Comparison of ENCODE assay signal across 11 mouse cellular contexts in the genomic region with DNA sequence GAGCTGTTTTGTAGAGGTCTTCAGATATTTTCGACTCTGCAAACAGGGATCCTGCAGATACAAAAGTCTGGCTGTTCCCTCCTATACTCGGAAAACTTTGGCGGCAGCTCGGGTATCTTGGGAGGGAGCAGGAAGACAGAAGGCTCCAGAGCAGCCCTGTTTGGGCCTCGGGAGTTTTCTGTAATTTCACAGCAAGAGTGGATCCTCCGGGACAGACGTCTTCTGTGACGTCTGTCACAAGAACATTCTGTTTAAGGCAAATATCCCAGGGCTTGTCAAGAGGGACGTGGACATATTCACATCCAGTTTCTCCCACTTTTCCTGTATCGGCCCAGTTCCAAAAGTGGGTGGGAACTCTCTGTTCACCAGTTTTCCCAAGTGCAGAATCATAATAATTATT.
DNase-seq lines count a peak whose midpoint lies in the region; ATAC-seq and TF ChIP-seq lines count a peak whose summit lies in the region.
"Had no signal": no experiment of that assay in that cellular context is flagged by ENCODE, and none has a peak within 500 bp of the region (broad histone marks: within the 10 kb centered on the region; RNA-seq: fewer than 3 reads in every experiment).

No protein-coding gene starts in this region.

- no peak overlapping the region for H3K4me2 ChIP-seq in forebrain, postnatal 0 days (ENCODE audit: low read depth)
- no peak overlapping the region for H3K4me2 ChIP-seq in limb, embryonic 14.5 days (replicated peaks; ENCODE audit: low read depth, low read length, severe bottlenecking)
- H3K4me2 ChIP-seq: intestine, embryonic 15.5 days; liver, embryonic 12.5 days had no signal

- no peak for TF ChIP-seq POLR2A in limb, embryonic 14.5 days (IDR thresholded peaks at IDR 0.05; ENCODE audit: borderline replicate concordance, extremely low read depth, insufficient read depth, insufficient read length)

- no peak for ATAC-seq in forebrain, postnatal 0 days
- no peak for ATAC-seq in limb, embryonic 14.5 days (ENCODE audit: low FRiP score, low read depth)
- ATAC-seq in granulocyte monocyte progenitor cell, adult 5-6 weeks (replicated peaks; ENCODE audit: poor library complexity, severe bottlenecking) = no peak
- ATAC-seq: intestine, embryonic 15.5 days; liver, embryonic 12.5 days had no signal

- no peak for TF ChIP-seq CTCF in forebrain, postnatal 0 days (IDR thresholded peaks at IDR 0.05; ENCODE audit: low read depth)
- no peak for TF ChIP-seq CTCF in layer of hippocampus, adult 2 months (conservative IDR thresholded peaks at IDR 0.05)

- no peaks in the 10 kb centered on the region for H3K4me1 ChIP-seq in forebrain, postnatal 0 days (ENCODE audit: insufficient read depth)
- peaks cover 34% of the 10 kb centered on the region for H3K4me1 ChIP-seq in forebrain, embryonic 10.5 days
- peaks cover 9% of the 10 kb centered on the region; the same call in 1 of the 2 replicates for H3K4me1 ChIP-seq in limb, embryonic 14.5 days (ENCODE audit: control insufficient read depth, insufficient read depth, low read length)

- H3K36me3 ChIP-seq in forebrain, postnatal 0 days (ENCODE audit: insufficient read depth) = no peaks in the 10 kb centered on the region
- H3K36me3 ChIP-seq in forebrain, embryonic 10.5 days (replicated peaks) = no peaks in the 10 kb centered on the region
- no peaks in the 10 kb centered on the region for H3K36me3 ChIP-seq in limb, embryonic 14.5 days (ENCODE audit: control insufficient read depth, insufficient read depth, low read length)
- H3K36me3 ChIP-seq: intestine, embryonic 15.5 days; liver, embryonic 12.5 days had no signal

- WGBS in forebrain, postnatal 0 days = 52% methylated on average over 10 of the region's 10 CpGs
- 86% methylated on average over 10 of the region's 10 CpGs for WGBS in forebrain, embryonic 10.5 days
- 34% methylated on average over 10 of the region's 10 CpGs for WGBS in limb, embryonic 14.5 days

- 0 out of 2 replicates have a peak overlapping the region, but pooled peaks have one; percentile 15 for H3K27ac ChIP-seq in forebrain, postnatal 0 days (ENCODE audit: low read depth, low read length)
- no peak overlapping the region for H3K27ac ChIP-seq in forebrain, embryonic 10.5 days
- peak overlapping the region; percentile 93 for H3K27ac ChIP-seq in layer of hippocampus, adult 2 months
- H3K27ac ChIP-seq in limb, embryonic 14.5 days (replicated peaks; ENCODE audit: low read depth, low read length) = peak overlapping the region; percentile 58; the same call in 1 of the 2 replicates
- H3K27ac ChIP-seq: intestine, embryonic 15.5 days; liver, embryonic 12.5 days had no signal

- H3K27me3 ChIP-seq in forebrain, postnatal 0 days (ENCODE audit: insufficient read depth, low read length) = no peaks in the 10 kb centered on the region
- H3K27me3 ChIP-seq in forebrain, embryonic 10.5 days (ENCODE audit: poor library complexity, severe bottlenecking) = peaks cover 10% of the 10 kb centered on the region; the same call in 1 of the 2 replicates
- H3K27me3 ChIP-seq in limb, embryonic 14.5 days (ENCODE audit: control insufficient read depth, insufficient read depth, low read length) = no peaks in the 10 kb centered on the region
- H3K27me3 ChIP-seq: intestine, embryonic 15.5 days; liver, embryonic 12.5 days had no signal

- H3K9ac ChIP-seq in forebrain, postnatal 0 days = no peak overlapping the region
- H3K9ac ChIP-seq in limb, embryonic 14.5 days (ENCODE audit: low read depth, low read length, severe bottlenecking) = no peak overlapping the region
- H3K9ac ChIP-seq: intestine, embryonic 15.5 days; liver, embryonic 12.5 days had no signal

- DNase-seq in forebrain, postnatal 0 days = no peak
- no peak for DNase-seq in forebrain, embryonic 10.5 days (ENCODE audit: extremely low spot score, low spot score)
- DNase-seq in layer of hippocampus, adult 2 months (ENCODE audit: low spot score in 2 of 2) = peak in 1 of 2 experiments; percentile 39
- no peak for DNase-seq in layer of hippocampus, adult 9-10 months (ENCODE audit: low spot score)
- peak; percentile 59 for DNase-seq in heart, adult 8-10 months (ENCODE audit: low spot score)
- DNase-seq in limb, embryonic 14.5 days (ENCODE audit: low spot score) = no peak
- no peak for DNase-seq in cerebellum, postnatal 25 days

- no peaks in the 10 kb centered on the region for H3K9me3 ChIP-seq in forebrain, postnatal 0 days (ENCODE audit: low read length)
- no peaks in the 10 kb centered on the region for H3K9me3 ChIP-seq in forebrain, embryonic 10.5 days
- no peaks in the 10 kb centered on the region for H3K9me3 ChIP-seq in limb, embryonic 14.5 days (ENCODE audit: control insufficient read depth, low read length)
- H3K9me3 ChIP-seq: intestine, embryonic 15.5 days; liver, embryonic 12.5 days had no signal

- H3K4me3 ChIP-seq in forebrain, postnatal 0 days (ENCODE audit: low read depth, low read length) = no peak overlapping the region
- no peak overlapping the region for H3K4me3 ChIP-seq in forebrain, embryonic 10.5 days
- no peak overlapping the region for H3K4me3 ChIP-seq in layer of hippocampus, adult 2 months
- no peak overlapping the region for H3K4me3 ChIP-seq in limb, embryonic 14.5 days (replicated peaks; ENCODE audit: low read length)
- H3K4me3 ChIP-seq: intestine, embryonic 15.5 days; liver, embryonic 12.5 days; myocyte had no signal
